Mouse (Mus musculus): ENCODE measurements around the gene B3gat2. TPM values are rescaled to one million over a fixed set of nuclear protein-coding genes. Genes with fewer than 3 reads are reported as not detected.

B3gat2 gene
- polyA plus RNA-seq, 1 experiment from 2014 or later = 0.26 TPM

GRCm38 (mm10) chr1:23753091-23753490, 8.5 kb upstream of the B3gat2 start:
- whole genome bisulfite sequencing = 76% methylated on average over 2 of the region's 2 CpGs
- no peaks in the 10 kb centered on the region for H3K4me1 ChIP-seq (replicated peaks; ENCODE audit: control insufficient read depth, insufficient read depth, low read length)

GRCm38 (mm10) chr1:23753591-23753990, 8.0 kb upstream of the B3gat2 start:
- WGBS = 74% methylated on average over 6 of the region's 6 CpGs
- no peak for ATAC-seq
- H3K4me2 ChIP-seq (replicated peaks; ENCODE audit: low read depth) = no peak overlapping the region
- no peak overlapping the region for H3K27ac ChIP-seq (ENCODE audit: low read depth, low read length)
- TF ChIP-seq CTCF (IDR thresholded peaks at IDR 0.05; ENCODE audit: low read depth) = no peak
- H3K4me1 ChIP-seq (replicated peaks; ENCODE audit: control insufficient read depth, insufficient read depth, low read length) = no peaks in the 10 kb centered on the region
- no peak overlapping the region for H3K4me3 ChIP-seq (ENCODE audit: low read depth, low read length)
- no peaks in the 10 kb centered on the region for H3K36me3 ChIP-seq (ENCODE audit: control insufficient read depth, insufficient read depth)
- no peaks in the 10 kb centered on the region for H3K27me3 ChIP-seq (replicated peaks; ENCODE audit: control insufficient read depth, insufficient read depth, low read length)
- H3K9ac ChIP-seq (ENCODE audit: low read depth, low read length) = no peak overlapping the region
- no peaks in the 10 kb centered on the region for H3K9me3 ChIP-seq (ENCODE audit: control insufficient read depth)

More at GRCm38 (mm10) chr1:23753091-23753490, 8.5 kb upstream of the B3gat2 start:
- H3K9ac ChIP-seq (ENCODE audit: low read depth, low read length) = no peak overlapping the region
- no peaks in the 10 kb centered on the region for H3K9me3 ChIP-seq (ENCODE audit: control insufficient read depth)
- H3K27me3 ChIP-seq (replicated peaks; ENCODE audit: control insufficient read depth, insufficient read depth, low read length) = no peaks in the 10 kb centered on the region
- no peak overlapping the region for H3K4me2 ChIP-seq (replicated peaks; ENCODE audit: low read depth)
- ATAC-seq = no peak
- no peaks in the 10 kb centered on the region for H3K36me3 ChIP-seq (ENCODE audit: control insufficient read depth, insufficient read depth)
- H3K27ac ChIP-seq (ENCODE audit: low read depth, low read length) = no peak overlapping the region
- H3K4me3 ChIP-seq (ENCODE audit: low read depth, low read length) = no peak overlapping the region
- no peak for TF ChIP-seq CTCF (IDR thresholded peaks at IDR 0.05; ENCODE audit: low read depth)

DNA sequence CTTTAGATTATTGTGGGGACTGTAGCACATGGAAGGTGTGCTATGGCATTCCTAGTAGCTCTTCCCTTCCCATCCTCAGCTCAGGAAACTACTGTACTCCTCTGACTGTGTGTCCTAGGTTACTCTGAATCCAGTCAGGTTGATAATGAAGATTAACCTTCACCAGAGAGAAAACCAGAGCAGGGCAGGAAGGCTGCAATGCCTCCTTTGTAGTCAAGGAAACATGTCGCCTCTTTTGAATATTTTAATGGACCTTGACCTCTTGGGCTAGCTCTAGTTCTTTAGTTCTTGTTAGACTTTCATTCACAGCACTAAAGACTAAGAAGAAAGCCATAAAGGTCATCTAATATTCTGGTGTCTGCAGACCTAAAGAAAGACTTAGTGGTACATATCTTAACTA, 7.2 kb upstream of the B3gat2 start:
- H3K9me3 ChIP-seq (ENCODE audit: control insufficient read depth) = no peaks in the 10 kb centered on the region
- H3K27ac ChIP-seq (ENCODE audit: low read depth, low read length) = no peak overlapping the region
- H3K4me1 ChIP-seq (replicated peaks; ENCODE audit: control insufficient read depth, insufficient read depth, low read length) = no peaks in the 10 kb centered on the region
- no peak overlapping the region for H3K4me3 ChIP-seq (ENCODE audit: low read depth, low read length)
- WGBS = 50% methylated on average over 1 of the region's 1 CpGs
- H3K27me3 ChIP-seq (replicated peaks; ENCODE audit: control insufficient read depth, insufficient read depth, low read length) = peaks cover 3% of the 10 kb centered on the region; the same call in 1 of the 2 replicates
- H3K36me3 ChIP-seq (ENCODE audit: control insufficient read depth, insufficient read depth) = no peaks in the 10 kb centered on the region
- H3K9ac ChIP-seq (ENCODE audit: low read depth, low read length) = no peak overlapping the region
- no peak for TF ChIP-seq CTCF (IDR thresholded peaks at IDR 0.05; ENCODE audit: low read depth)
- no peak overlapping the region for H3K4me2 ChIP-seq (replicated peaks; ENCODE audit: low read depth)
- no peak for ATAC-seq

DNA sequence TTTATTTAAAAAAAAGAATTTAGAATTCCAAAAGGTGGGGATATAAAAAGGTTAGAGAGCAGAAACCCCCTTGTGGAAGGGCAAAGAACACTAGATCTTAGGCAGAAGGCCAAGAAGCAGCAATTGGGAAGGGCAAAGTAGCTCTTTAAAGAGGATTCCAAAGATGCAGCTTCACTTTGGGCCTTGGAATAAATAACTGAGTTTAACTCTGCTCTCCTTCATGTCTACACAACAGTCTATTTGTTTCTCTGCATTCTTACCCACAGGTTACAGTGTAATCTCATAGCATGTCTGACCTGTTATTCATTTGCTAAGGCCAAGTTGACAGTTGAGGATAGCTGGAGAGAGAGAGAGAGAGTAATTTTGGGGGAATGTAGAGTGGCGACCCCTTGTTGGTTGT, 6.6 kb upstream of the B3gat2 start:
- no peak overlapping the region for H3K27ac ChIP-seq (ENCODE audit: low read depth, low read length)
- TF ChIP-seq CTCF (IDR thresholded peaks at IDR 0.05; ENCODE audit: low read depth) = no peak
- no peak overlapping the region for H3K4me2 ChIP-seq (replicated peaks; ENCODE audit: low read depth)

DNA sequence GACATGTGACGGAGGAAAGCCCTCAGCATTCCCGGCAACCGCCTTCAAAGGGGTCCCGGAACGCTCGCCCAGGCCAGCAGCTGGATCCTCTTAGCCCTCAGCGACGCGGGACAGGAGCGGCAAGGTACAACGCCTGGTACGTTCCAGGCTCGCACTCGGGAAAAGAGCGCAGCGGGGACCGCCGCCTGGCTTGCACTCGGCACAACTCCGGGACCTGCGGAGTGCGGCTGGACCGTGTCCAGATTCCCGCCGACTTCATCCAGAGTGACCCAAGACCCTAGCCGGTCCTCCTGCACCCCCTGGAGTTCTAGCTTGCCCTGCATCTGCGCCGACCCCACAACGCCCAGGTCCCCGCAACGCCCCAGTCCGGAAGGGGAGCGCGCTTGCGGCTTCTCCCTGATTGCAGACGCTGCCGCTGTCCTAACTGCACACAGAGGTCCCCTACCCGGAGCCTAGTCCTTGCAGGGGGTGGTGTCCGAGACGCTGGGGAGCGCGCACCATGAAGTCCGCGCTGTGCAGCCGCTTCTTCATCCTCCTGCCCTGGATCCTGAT, 659 bp downstream of the B3gat2 start:
- peak; percentile 48; the same call in 1 of the 2 replicates for ATAC-seq
- H3K9me3 ChIP-seq (ENCODE audit: control insufficient read depth) = no peaks in the 10 kb centered on the region
- peak overlapping the region; percentile 56 for H3K4me3 ChIP-seq (ENCODE audit: low read depth, low read length)
- H3K4me1 ChIP-seq (replicated peaks; ENCODE audit: control insufficient read depth, insufficient read depth, low read length) = peaks cover 6% of the 10 kb centered on the region; the same call in 1 of the 2 replicates
- peaks cover 46% of the 10 kb centered on the region for H3K27me3 ChIP-seq (replicated peaks; ENCODE audit: control insufficient read depth, insufficient read depth, low read length)
- WGBS = 0% methylated on average over 44 of the region's 45 CpGs
- H3K27ac ChIP-seq (ENCODE audit: low read depth, low read length) = no peak overlapping the region
- TF ChIP-seq CTCF (IDR thresholded peaks at IDR 0.05; ENCODE audit: low read depth) = no peak
- H3K9ac ChIP-seq (ENCODE audit: low read depth, low read length) = no peak overlapping the region; the same call in 1 of the 2 replicates
- H3K36me3 ChIP-seq (ENCODE audit: control insufficient read depth, insufficient read depth) = no peaks in the 10 kb centered on the region
- H3K4me2 ChIP-seq (replicated peaks; ENCODE audit: low read depth) = peak overlapping the region; percentile 94

More for the DNA sequence above, 6.6 kb upstream of the B3gat2 start:
- Histone ChIP-seq H3K9me3 (ENCODE audit: control insufficient read depth) (no peaks in the 10 kb centered on the region), H3K27me3 (replicated peaks; ENCODE audit: control insufficient read depth, insufficient read depth, low read length) (peaks cover 9% of the 10 kb centered on the region), H3K36me3 (ENCODE audit: control insufficient read depth, insufficient read depth) (no peaks in the 10 kb centered on the region), H3K4me3 (ENCODE audit: low read depth, low read length) (no peak overlapping the region), H3K4me1 (replicated peaks; ENCODE audit: control insufficient read depth, insufficient read depth, low read length) (no peaks in the 10 kb centered on the region), H3K9ac (ENCODE audit: low read depth, low read length) (no peak overlapping the region)
- ATAC-seq = no peak
- 91% methylated on average over 1 of the region's 1 CpGs for WGBS

DNA sequence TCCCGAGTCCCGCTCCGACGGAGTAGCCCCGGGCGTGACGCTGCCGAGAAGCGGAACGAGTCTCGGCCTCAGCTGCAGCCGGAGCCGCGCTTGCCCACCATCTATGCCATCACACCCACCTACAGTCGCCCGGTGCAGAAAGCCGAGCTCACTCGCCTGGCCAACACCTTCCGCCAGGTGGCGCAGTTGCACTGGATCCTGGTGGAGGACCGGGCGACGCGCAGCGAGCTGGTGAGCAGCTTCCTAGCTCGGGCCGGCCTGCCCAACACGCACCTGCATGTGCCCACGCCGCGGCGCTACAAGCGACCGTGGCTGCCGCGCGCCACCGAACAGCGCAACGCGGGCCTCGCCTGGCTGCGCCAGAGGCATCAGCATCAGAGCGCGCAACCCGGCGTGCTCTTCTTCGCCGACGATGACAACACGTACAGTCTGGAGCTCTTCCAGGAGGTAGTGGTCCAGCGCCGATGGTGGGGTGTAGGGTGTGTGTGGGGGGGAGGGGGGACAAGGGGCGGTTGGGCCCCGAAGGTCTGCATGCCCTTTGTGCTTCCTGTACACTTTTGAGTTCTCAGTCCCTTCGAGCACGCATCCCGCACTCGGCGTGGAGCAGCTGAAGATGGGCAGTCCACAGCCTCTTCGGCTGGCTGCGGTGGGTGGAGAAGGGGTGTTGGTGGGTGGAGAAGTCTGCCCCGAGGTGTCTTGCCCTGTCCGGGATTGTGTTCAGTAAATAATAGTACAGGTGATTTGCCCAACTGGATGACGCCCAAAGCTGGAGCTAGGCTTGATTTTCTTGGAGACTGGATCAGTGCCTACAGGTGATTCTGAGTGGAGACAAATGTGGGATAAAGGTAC, 1.5 kb downstream of the B3gat2 start:
- WGBS = 2% methylated on average over 65 of the region's 65 CpGs
- peak; percentile 98 for TF ChIP-seq CTCF (IDR thresholded peaks at IDR 0.05; ENCODE audit: low read depth)
- Histone ChIP-seq H3K36me3 (ENCODE audit: control insufficient read depth, insufficient read depth) (no peaks in the 10 kb centered on the region), H3K4me1 (replicated peaks; ENCODE audit: control insufficient read depth, insufficient read depth, low read length) (peaks cover 6% of the 10 kb centered on the region; the same call in 1 of the 2 replicates), H3K4me2 (replicated peaks; ENCODE audit: low read depth) (peak overlapping the region; percentile 94), H3K27ac (ENCODE audit: low read depth, low read length) (no peak overlapping the region), H3K27me3 (replicated peaks; ENCODE audit: control insufficient read depth, insufficient read depth, low read length) (peaks cover 46% of the 10 kb centered on the region), H3K9me3 (ENCODE audit: control insufficient read depth) (no peaks in the 10 kb centered on the region), H3K4me3 (ENCODE audit: low read depth, low read length) (peak overlapping the region; percentile 56), H3K9ac (ENCODE audit: low read depth, low read length) (no peak overlapping the region)
- ATAC-seq = peak; percentile 84
